8 mouse cellular contexts compared by ENCODE assay signal in the genomic region with DNA sequence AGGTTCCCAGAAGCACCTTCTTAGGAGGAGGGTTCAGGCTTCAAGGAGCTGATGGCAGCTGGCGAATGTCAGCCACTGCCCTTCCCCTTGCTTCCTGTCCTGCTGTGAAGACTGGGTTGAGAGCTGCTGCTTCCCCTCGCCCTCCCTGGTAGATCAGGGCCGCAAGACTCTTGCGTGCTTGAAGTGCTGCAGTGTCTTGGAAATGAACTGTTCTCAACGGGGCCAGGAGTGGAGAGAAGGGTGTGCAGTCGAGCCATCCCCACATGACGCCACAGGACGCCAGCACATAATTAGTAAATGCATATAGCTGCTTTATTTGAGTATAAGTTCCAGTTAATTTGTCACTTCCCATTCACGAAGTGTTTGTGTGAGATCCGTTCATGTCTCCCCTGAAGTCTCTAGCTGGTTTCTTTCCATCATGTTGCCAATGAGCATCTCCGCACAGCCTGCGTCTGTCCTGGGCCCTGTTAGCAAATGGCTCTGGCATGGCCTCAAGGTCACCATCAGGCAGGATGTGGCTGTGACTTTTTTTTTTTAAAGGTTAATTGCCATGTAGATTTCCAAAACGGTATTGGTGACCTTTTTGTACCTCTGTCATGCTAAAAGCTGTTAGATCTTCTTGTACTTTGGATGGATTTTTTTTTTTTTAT. TPM values are rescaled to one million over a fixed set of nuclear protein-coding genes. Genes with fewer than 3 reads are reported as not detected.
DNase-seq lines count a peak whose midpoint lies in the region; ATAC-seq and TF ChIP-seq lines count a peak whose summit lies in the region.

No protein-coding gene starts in this region.

- H3K4me1 ChIP-seq in E14TG2a.4 (replicated peaks; ENCODE audit: low read depth, low read length), result peaks cover 86% of the 10 kb centered on the region
- H3K4me1 ChIP-seq in embryonic facial prominence, embryonic 10.5 days, result peaks cover 50% of the 10 kb centered on the region
- H3K4me1 ChIP-seq in midbrain, embryonic 16.5 days (ENCODE audit: control insufficient read depth, insufficient read depth, low read length), result peaks cover 15% of the 10 kb centered on the region
- peaks cover 30% of the 10 kb centered on the region for H3K4me1 ChIP-seq in forebrain, embryonic 13.5 days

- 20% methylated on average over 13 of the region's 13 CpGs for WGBS in embryonic facial prominence, embryonic 10.5 days
- 36% methylated on average over 13 of the region's 13 CpGs for WGBS in midbrain, embryonic 16.5 days
- 36% methylated on average over 13 of the region's 13 CpGs for WGBS in forebrain, embryonic 13.5 days

- TF ChIP-seq CTCF in E14TG2a.4 (conservative IDR thresholded peaks at IDR 0.05; ENCODE audit: low read length), result no peak

- peak; percentile 65 to 84 for DNase-seq in adrenal gland, adult (ENCODE audit: inconsistent age in 2 of 2, low spot score in 1 of 2)
- DNase-seq in adrenal gland, postnatal 4 days (ENCODE audit: low spot score in 2 of 2), result no peak
- peak; percentile 37 for DNase-seq in embryonic facial prominence, embryonic 10.5 days (ENCODE audit: low spot score)
- peak; percentile 46 to 62 for DNase-seq in kidney, postnatal 25 days
- no peak for DNase-seq in layer of hippocampus, adult 11-12 months (ENCODE audit: low spot score)

- H3K27me3 ChIP-seq in E14TG2a.4 (ENCODE audit: insufficient read depth, low read length), result no peaks in the 10 kb centered on the region
- no peaks in the 10 kb centered on the region for H3K27me3 ChIP-seq in embryonic facial prominence, embryonic 10.5 days (replicated peaks; ENCODE audit: low read depth, poor library complexity, severe bottlenecking)
- H3K27me3 ChIP-seq in midbrain, embryonic 16.5 days (ENCODE audit: control insufficient read depth, insufficient read depth, low read depth, low read length), result no peaks in the 10 kb centered on the region
- no peaks in the 10 kb centered on the region for H3K27me3 ChIP-seq in forebrain, embryonic 13.5 days

- H3K4me2 ChIP-seq in midbrain, embryonic 16.5 days (ENCODE audit: low read length), result no peak overlapping the region; the same call in 1 of the 2 replicates
- H3K4me2 ChIP-seq in forebrain, embryonic 13.5 days, result no peak overlapping the region

- 0 out of 2 replicates have a peak overlapping the region, but pooled peaks have one; percentile 23 for H3K4me3 ChIP-seq in E14TG2a.4 (replicated peaks; ENCODE audit: low read length)
- peak overlapping the region; percentile 12; the same call in 1 of the 2 replicates for H3K4me3 ChIP-seq in embryonic facial prominence, embryonic 10.5 days
- H3K4me3 ChIP-seq in midbrain, embryonic 16.5 days (ENCODE audit: low read depth, low read length), result no peak overlapping the region
- H3K4me3 ChIP-seq in forebrain, embryonic 13.5 days, result no peak overlapping the region

- no peak for ATAC-seq in midbrain, embryonic 16.5 days
- no peak for ATAC-seq in forebrain, embryonic 13.5 days

- H3K36me3 ChIP-seq in E14TG2a.4 (ENCODE audit: insufficient read depth, low read length), result no peaks in the 10 kb centered on the region
- no peaks in the 10 kb centered on the region for H3K36me3 ChIP-seq in embryonic facial prominence, embryonic 10.5 days (replicated peaks)
- H3K36me3 ChIP-seq in midbrain, embryonic 16.5 days (ENCODE audit: control insufficient read depth, insufficient read depth, low read length), result no peaks in the 10 kb centered on the region
- no peaks in the 10 kb centered on the region for H3K36me3 ChIP-seq in forebrain, embryonic 13.5 days (ENCODE audit: poor library complexity, severe bottlenecking)

- peak overlapping the region; percentile 49; the same call in 1 of the 2 replicates for H3K27ac ChIP-seq in embryonic facial prominence, embryonic 10.5 days (replicated peaks)
- peak overlapping the region; percentile 29; the same call in 1 of the 2 replicates for H3K27ac ChIP-seq in midbrain, embryonic 16.5 days (ENCODE audit: low read length)
- no peak overlapping the region for H3K27ac ChIP-seq in forebrain, embryonic 13.5 days

- H3K9me3 ChIP-seq in E14TG2a.4 (ENCODE audit: low read length), result peaks cover 7% of the 10 kb centered on the region; the same call in 1 of the 2 replicates
- no peaks in the 10 kb centered on the region for H3K9me3 ChIP-seq in embryonic facial prominence, embryonic 10.5 days
- H3K9me3 ChIP-seq in midbrain, embryonic 16.5 days (replicated peaks; ENCODE audit: control insufficient read depth, low read length, poor library complexity, severe bottlenecking), result no peaks in the 10 kb centered on the region
- no peaks in the 10 kb centered on the region for H3K9me3 ChIP-seq in forebrain, embryonic 13.5 days (replicated peaks)

- H3K9ac ChIP-seq in midbrain, embryonic 16.5 days (ENCODE audit: low read depth, low read length), result no peak overlapping the region
- H3K9ac ChIP-seq in forebrain, embryonic 13.5 days, result no peak overlapping the region

RNA-seq across cellular contexts. Expression of gene Btbd3, which starts 9.1 kb away (rescaled TPM):
- total RNA-seq in adrenal gland, postnatal 4 days (2021), result 10 to 100 TPM; 27.7 to 28.5 TPM
- polyA plus RNA-seq in embryonic facial prominence, embryonic 10.5 days (2016; fragmentation: Nextera tagmentation; extraction: Ambion mirVana), result 18.0 and 18.6 TPM in 2 replicates
- polyA plus RNA-seq in midbrain, embryonic 16.5 days (2015; fragmentation: Nextera tagmentation; extraction: Ambion mirVana), result 39.1 and 45.0 TPM in 2 replicates
- 15.9 and 19.9 TPM in 2 replicates for polyA plus RNA-seq in forebrain, embryonic 13.5 days (2015; fragmentation: Nextera tagmentation; extraction: Ambion mirVana)

Comparison
In these comparisons a context has a peak if more than half of its experiments do, and no peak if none do; other contexts are left out.
1. DNase-seq: peak in adrenal gland, adult (2 of 2), embryonic facial prominence, embryonic 10.5 days (single experiment) and kidney, postnatal 25 days (2 of 2); none in adrenal gland, postnatal 4 days (0 of 2) and layer of hippocampus, adult 11-12 months (single experiment).
2. H3K4me3 ChIP-seq: peak in E14TG2a.4 (single experiment) and embryonic facial prominence, embryonic 10.5 days (single experiment); none in midbrain, embryonic 16.5 days (single experiment) and forebrain, embryonic 13.5 days (single experiment).